Mouse (Mus musculus): ENCODE results near the gene Agpat2. TPM values are rescaled to one million over a fixed set of nuclear protein-coding genes. Genes with fewer than 3 reads are reported as not detected.

The Agpat2 gene
- total RNA-seq, 1 experiment from 2014 or later = 25.1 TPM

DNA sequence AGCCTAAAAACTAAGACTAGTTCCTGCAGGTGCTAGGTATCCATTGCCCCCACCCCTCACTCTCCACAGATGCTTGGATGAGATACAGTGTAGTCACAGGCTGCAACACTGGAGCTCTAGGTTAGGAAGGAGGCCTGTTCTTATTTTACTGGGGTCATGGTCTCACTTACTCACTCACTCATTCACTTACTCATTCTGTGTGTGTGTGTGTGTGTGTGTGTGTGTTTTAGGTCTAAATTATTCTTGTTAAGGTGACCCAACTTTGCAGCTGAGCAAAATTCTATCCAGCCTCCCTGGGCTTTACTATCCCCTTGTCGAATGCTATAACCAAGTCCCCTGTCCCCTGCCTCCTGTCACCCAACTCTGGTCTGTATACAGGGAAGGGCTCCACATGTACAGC is 2.6 kb downstream of the Agpat2 start:
- no peak for ATAC-seq (replicated peaks; ENCODE audit: insufficient number of reproducible peaks, low FRiP score, low TSS enrichment, poor library complexity, severe bottlenecking)

DNA sequence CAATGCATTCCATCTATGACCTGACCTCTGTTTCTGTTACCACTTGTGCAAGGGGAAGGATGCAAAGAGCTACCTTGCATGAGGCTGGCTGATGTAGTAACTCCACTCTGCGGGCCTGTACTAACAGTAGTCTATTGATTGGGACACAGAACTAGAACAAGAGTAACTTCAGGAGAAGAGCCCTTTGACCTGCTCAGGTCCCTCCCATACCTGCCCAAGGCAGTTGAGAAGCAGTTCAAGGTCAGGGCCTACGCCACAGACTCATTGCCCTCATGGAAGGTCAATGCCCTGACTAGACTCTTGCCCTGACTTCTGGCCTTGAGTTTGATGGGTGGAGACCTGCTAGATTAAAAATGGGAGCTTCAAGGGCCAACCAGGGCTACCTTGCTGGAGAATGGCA is 3.6 kb downstream of the Agpat2 start:
- no peak for ATAC-seq (replicated peaks; ENCODE audit: insufficient number of reproducible peaks, low FRiP score, low TSS enrichment, poor library complexity, severe bottlenecking)

DNA sequence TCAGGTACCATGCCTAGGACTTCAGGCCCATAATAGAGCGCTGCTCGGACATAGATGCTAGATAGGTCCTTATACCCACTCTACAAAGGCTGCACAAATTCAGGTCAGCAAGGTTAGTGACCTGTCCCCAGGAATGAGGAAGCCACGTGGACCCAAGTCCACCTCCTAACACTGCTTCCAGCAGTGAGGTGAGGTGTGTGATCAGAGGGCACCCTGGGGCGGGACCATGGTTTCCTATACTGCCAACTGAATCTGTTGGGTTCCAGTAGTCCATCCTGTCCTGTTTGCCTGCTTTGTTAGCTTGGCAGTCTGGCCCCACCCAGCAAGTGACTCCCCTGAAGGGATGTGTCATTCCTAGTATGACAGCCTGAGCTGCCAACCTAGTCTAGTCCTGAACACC is 4.3 kb downstream of the Agpat2 start:
- ATAC-seq (replicated peaks; ENCODE audit: insufficient number of reproducible peaks, low FRiP score, low TSS enrichment, poor library complexity, severe bottlenecking) = no peak

DNA sequence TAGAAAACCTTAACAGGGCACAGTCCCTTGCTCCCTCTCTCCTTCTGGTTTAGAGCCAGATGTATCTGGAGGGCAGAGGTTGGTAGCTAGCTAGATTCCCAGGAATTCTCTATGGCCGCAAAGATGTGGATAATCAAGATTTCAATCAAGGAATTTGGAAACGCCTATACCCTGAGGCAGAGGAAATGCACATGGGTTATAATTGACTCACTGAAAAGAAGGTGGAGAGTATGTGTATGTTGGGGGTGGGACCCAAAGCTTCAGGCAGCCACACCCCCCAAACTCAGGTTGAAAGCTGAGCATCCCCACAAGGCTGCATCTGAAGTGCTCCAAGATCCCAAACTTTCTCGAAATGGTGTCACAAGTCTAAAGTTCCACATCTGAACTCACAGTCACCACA is 5.8 kb downstream of the Agpat2 start:
- ATAC-seq (replicated peaks; ENCODE audit: insufficient number of reproducible peaks, low FRiP score, low TSS enrichment, poor library complexity, severe bottlenecking) = no peak

DNA sequence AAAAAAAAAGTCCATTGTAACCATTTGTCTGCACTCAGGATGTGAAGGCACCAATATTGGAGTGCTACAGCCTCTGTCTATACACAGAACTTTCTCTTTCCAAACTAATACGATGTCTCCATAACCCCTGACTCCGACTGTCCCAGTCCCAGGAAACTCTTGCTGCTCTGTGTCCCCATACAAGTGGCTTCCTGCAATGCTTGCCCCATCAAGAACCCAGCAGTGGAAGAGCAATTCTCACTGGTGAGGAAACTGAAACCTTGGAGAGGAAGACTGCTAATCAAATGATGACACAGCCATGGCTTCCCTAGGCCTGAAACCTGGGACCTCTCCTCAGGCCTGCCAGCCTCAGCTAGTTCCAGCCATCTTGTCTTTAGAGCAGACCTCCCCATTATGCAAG is 6.4 kb downstream of the Agpat2 start:
- no peak for ATAC-seq (replicated peaks; ENCODE audit: insufficient number of reproducible peaks, low FRiP score, low TSS enrichment, poor library complexity, severe bottlenecking)

DNA sequence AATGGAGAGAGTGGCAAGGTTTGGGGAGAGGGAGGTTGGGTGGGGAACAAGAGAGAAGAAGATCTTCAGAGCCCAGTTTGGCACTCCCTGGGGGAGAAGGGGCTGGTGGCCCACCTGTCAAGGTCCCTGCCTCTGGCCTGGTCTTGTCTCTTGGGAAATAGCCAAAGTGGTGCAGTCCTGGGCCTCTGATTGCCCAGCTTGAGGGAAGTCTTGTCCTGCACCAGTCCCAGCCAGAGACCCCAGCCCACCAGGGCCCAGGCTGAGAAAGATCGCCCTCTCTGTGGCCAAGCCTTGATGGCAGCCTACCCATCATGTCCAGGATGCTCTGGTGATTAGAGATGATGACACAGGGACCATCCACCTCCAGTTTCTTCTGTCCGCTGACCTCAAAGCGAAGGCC is 7.3 kb downstream of the Agpat2 start:
- ATAC-seq (replicated peaks; ENCODE audit: insufficient number of reproducible peaks, low FRiP score, low TSS enrichment, poor library complexity, severe bottlenecking) = no peak

DNA sequence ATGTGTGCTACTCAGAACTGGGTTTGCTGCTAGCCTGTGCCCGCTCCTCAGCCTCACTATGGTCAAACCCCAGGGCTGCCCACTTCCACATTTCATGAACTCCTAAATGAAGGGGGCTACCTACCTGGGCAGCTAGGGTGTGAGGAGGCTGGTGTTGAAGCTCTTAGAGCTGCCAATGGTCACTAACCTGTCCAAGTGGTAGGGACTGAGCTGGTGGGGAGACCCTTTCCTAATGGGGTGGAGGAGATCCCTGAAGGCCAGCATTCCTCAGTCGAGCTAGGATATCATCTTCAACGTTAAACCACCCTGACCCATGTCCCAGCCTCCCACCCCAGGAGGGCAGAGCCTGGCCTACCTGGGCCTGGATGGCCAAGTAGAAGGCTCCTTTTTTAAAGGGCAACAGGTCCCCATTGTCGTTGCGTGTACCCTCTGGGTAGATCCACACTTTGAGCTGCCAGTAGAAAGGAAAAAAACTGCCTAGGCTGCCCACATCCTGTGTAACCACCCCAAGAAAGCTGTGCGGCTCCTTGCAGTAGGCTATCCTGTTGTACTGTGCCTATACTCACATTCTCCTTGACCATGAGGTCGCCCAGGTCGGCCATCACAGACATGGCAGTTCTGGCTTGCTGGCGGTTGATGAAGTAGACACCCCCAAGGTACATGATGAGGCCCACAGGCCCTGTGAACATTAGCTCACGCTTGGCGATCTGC is 8.3 kb downstream of the Agpat2 start:
- ATAC-seq (replicated peaks; ENCODE audit: insufficient number of reproducible peaks, low FRiP score, low TSS enrichment, poor library complexity, severe bottlenecking) = no peak

DNA sequence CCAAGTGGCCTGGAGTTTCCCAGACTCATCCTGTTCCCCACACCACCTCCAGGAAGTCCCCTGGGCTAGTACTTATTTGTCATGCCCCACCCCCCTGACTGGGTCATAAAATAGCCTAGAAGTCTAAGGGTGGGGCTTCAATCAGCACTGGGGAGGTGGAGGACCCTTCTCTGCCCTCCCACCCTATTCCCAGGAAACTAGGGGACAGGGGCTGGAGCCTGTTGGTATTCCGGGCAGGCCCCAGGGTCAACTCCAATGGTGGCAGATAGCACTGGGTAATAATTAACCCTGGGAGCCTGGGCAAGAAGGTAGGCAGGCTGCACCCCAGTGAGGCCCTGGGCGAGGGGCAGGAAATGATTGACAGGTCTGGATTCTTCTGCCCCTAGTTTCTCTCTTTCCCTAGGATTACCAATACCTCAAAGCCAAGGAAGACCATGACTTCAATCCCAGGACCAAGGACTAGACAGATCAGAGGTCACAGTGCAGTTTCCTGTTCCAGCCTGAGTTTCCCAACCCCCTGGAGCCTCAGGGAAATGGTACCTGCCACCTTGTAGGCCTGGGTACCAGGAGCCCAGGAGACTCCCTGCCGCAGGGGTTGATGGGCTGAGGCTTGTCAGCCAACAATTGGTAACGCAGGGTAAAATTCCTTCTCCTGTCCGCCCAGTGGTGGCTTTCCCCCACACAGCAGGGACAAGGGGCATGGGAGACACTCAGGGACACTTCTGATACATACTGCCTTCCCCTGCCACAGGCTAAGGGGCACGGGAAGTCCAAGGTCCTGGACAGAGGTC is 9.1 kb downstream of the Agpat2 start:
- ATAC-seq (replicated peaks; ENCODE audit: insufficient number of reproducible peaks, low FRiP score, low TSS enrichment, poor library complexity, severe bottlenecking) = no peak

DNA sequence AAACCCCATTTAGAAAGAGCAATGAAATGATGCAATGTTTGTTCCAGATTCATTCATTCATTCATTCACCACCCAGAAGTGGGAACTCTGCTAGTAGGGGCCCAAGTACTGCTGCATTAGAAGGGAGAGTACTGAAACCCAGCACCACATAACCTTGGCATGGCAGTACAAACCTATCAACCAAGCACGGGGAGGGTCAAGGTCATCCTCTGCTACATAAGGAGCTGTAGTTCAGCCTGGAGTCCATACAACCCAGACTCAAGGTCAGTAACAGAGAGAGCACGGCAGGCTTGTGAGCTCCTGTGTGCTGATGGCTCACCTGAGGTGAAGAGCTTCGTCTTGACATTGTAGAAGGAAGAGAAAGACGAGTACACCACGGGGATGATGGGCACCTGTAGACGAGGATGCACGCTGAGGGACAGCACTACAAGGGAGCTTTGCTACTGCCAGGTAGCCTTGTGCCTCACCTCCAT is 9.7 kb downstream of the Agpat2 start:
- ATAC-seq (replicated peaks; ENCODE audit: insufficient number of reproducible peaks, low FRiP score, low TSS enrichment, poor library complexity, severe bottlenecking) = no peak

DNA sequence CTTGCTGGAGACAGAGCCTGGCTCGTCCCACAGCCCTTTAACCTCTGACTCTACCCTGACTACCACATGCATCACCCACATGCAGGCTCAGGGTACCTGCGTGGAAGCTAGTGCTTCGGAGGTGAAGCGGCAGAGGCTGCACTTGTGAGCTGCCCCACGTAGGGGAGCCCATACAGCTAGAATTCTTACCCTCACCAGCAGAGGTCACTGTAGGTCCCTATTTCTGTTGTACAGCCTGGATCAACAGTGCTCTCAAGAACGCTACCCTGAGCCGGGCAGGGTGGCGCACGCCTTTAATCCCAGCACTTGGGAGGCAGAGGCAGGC is 10.2 kb downstream of the Agpat2 start:
- 0 out of 2 replicates have a peak, but pooled peaks have one; percentile 55 for ATAC-seq (replicated peaks; ENCODE audit: insufficient number of reproducible peaks, low FRiP score, low TSS enrichment, poor library complexity, severe bottlenecking)

DNA sequence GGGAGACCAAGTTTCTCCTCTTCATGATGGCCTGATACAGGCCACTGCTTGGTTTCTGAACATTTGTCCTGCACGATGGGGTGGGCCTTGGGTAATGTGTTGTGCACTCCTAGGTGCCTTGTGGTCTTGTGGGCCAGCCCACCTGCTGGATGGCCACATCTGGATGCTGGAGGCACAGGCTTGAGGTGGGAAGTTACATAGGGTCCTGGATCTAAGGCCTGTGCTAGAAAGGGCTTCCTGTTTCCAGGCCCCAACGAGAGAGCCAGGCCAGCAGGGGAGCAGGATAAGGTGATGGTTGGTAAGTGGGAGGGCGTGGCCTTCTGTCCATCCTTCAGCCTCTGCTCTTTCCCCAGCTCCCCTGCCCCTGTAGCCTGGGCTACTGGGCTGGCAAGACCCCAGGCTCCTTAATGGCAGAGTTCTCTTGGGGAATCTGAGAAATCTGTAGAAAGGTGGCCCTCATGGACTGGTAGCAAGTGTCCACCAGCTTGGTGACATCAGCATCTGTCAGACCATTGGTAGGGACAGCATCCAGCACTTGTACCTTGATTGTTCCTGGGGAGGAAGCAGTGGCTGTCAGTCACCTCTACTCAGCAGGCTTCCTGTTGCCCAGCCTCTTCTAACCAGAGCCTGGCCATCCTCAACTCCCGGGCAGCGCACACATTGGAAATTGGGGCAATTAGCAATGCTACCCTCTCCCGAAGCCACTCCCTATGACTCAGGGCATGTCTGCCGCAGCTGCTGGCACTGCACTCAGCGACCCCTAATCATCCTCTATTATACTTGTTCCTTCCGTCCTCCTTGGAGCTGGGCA is 10.8 kb downstream of the Agpat2 start:
- ATAC-seq (replicated peaks; ENCODE audit: insufficient number of reproducible peaks, low FRiP score, low TSS enrichment, poor library complexity, severe bottlenecking) = no peak

DNA sequence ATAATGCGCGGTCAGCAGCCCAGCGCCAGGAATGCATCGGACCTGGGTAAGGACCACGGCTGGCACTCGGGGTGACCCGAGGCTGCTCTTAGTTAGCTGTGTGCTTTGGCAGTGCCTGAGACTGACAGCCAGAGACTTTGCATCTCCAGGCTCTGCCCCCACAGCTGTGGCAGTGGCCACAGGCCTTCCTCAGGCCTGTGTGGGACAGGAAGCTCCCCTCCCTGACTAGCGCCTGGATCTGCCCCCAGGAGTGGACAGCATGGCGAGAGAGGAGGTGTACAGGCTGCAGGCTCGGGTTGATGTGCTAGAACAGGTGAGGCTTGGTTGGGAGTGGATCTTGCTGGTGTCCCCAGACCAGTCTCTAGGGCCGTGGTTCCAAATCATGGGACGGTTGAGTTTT is 12.8 kb downstream of the Agpat2 start:
- no peak for ATAC-seq (replicated peaks; ENCODE audit: insufficient number of reproducible peaks, low FRiP score, low TSS enrichment, poor library complexity, severe bottlenecking)

DNA sequence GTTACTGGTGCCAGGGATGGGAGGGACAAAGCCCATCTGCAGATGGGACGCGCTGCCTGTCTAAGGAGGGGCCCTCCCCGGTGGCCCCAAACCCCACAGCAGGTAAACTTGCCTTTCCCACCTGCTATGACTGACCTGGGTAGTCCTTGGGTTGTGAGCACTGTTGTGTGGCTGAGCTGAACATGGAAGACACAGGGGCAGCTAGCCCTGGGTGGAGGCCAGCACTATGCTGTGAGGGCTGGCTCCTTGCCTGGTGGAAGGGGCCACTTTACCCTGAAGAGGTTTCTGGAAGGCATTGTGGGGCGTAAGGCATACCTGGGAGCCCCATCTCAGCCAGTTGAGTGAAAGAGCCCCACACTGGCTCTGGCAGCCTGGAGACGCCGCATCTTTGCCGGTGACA is 13.3 kb downstream of the Agpat2 start:
- ATAC-seq (replicated peaks; ENCODE audit: insufficient number of reproducible peaks, low FRiP score, low TSS enrichment, poor library complexity, severe bottlenecking) = no peak

DNA sequence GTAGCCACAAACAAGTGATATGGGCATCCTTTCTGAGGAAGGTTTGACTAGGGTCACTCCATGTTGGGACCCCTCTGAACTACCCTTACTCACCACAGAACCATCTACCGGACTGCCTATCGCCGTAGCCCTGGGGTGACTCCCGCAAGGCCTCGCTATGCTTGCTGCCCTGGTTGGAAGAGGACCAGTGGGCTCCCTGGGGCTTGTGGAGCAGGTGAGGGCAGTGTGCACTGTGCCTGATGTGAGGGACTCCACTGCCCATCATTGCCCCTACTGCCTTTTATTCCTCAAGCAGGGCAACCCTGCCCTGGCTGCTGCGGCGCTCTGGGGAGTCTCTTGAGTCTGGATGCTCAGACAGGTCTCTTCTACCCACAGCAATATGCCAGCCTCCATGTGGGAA is 13.9 kb downstream of the Agpat2 start:
- no peak for ATAC-seq (replicated peaks; ENCODE audit: insufficient number of reproducible peaks, low FRiP score, low TSS enrichment, poor library complexity, severe bottlenecking)

DNA sequence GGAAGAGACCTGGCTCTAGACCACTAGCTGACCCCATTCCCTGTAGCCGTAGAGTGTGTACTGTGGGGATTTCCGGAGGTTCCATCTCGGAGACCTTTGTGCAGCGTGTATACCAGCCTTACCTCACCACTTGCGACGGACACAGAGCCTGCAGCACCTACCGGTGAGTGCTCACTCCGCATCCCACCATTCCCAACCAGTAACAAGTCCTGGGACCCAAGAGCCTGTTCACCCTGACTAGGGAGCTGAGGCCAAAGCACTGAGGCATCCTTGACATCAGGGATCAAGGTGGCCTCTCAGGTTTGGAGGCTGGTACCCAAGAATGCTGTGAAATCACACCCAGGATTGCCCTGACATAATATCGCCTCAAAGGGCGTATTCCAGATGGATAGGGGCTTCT is 14.9 kb downstream of the Agpat2 start:
- no peak for ATAC-seq (replicated peaks; ENCODE audit: insufficient number of reproducible peaks, low FRiP score, low TSS enrichment, poor library complexity, severe bottlenecking)

DNA sequence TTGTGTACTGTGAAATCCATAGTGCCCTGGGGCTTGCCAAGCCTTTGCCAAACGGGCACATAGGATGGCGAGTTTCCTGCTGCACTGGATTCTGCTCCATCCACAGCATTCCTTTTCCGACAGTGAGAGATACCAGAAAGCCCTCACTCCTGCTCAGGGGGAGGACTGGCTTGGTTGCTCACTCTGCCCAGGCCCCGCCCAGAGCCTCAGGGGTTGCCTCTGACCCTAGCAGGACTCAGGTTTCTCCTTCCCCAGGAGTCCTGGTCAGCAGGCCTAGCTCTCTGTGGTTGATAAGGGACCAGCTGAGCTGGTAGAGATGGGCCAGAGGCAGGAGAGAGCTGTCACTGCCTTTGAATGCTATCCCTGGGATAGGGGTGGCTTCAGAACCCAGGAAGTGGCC is 15.6 kb downstream of the Agpat2 start:
- no peak for ATAC-seq (replicated peaks; ENCODE audit: insufficient number of reproducible peaks, low FRiP score, low TSS enrichment, poor library complexity, severe bottlenecking)

DNA sequence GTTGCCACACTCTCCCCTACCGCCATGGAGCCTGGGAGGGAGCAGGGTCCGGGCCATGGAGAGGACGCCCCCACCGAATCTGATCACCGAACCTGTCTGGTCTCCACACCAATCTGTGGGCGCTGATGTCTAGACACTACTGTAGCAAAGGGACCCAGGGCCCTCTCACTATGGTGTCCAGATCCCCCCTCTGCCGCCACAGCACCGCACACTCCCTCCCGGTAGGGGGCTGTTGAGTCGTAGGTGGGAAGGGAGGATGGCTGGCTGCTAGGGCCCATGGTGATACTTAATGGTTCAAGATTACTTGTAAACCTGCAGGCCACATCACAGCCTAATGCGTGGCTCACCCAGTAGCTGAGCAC is 17.2 kb downstream of the Agpat2 start:
- ATAC-seq (replicated peaks; ENCODE audit: insufficient number of reproducible peaks, low FRiP score, low TSS enrichment, poor library complexity, severe bottlenecking) = 0 out of 2 replicates have a peak, but pooled peaks have one; percentile 4

DNA sequence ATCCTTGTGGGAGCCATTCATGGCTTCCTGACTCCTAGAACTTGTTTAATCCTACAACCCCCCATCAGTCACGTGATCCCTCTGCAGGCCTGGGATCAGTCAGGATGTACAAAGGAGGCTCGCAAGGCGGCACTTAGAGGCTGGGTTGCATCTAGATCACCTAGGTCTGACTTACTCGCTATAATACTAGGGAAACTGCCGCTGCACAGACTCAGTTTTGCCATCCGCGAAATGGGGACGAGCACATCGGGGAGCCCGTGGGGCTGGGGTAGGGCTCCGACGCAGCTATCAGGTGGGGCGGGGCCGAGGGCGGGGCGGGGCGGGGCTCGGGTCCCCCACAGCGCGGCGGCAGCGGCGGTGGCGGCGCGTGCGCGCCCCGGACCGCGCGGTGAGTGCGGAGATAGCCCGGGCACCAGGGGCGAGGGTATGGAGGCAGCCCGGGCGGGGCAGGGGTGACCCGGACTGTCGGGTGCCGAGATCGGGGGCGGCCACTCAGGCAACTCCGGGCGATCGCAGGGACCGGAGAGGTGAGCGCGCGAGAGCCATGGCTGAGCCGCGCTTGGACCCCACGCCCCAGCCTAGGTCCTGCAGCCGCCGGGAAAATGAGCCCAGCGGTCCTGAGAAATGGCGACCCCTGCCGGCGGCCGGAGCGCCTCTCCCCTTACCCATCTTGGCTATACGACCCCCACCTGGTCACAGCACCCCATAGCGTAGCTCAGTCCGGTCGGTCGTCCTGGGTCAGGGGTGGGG is 17.7 kb downstream of the Agpat2 start, which contains the start of gene Gm20532:
TSS of gene Gm20532 (plus strand) at position 346 of the 750 bp plus-strand sequence.
- no peak for ATAC-seq (replicated peaks; ENCODE audit: insufficient number of reproducible peaks, low FRiP score, low TSS enrichment, poor library complexity, severe bottlenecking)

DNA sequence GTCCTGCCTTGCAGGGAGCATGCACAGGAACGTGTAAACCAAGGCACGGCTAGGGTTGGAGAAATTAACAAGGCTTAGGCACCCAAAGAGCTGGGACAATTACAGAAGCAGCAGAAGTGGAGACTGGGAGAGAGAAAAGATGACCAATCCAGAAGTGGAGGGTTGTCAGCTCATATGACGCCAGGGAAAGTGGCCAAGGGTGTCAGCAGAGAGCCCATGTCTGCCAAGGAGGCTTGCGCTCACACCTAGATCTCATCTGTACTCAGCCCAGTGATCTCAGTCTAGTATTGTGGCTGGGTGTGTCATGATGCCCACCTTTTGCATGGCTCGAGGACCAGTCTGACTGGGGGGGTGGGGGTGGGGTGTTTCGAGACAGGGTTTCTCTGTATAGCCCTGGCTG is 18.5 kb downstream of the Agpat2 start:
- no peak for ATAC-seq (replicated peaks; ENCODE audit: insufficient number of reproducible peaks, low FRiP score, low TSS enrichment, poor library complexity, severe bottlenecking)
